Mouse (Mus musculus): ENCODE measurements around the gene Cables2. TPM values are rescaled to one million over a fixed set of nuclear protein-coding genes. Genes with fewer than 3 reads are reported as not detected.

Gene Cables2
- polyA plus RNA-seq, 1 experiment from 2014 or later, result 18.5 TPM

DNA sequence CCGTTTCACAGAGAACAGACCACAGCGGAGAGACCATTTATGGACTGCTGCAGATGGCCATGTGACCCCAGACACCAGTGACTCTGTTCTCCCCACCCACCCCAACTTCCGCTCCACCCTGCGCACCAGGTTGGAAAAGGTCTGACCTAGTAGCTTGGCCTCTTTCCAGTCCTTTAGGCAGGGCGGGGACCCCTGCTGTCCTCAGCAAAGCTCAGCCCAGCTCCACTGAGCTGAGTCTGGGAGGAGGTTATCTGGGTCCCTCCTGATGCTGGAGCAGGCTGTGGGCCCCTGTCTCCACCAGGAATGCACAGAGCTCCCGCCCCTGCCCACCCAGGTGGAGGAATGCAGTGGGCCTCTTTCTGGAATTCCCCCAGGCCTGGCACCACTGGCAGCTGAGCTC, 38.3 kb downstream of the Cables2 start:
- Histone ChIP-seq H3K27me3 (replicated peaks; ENCODE audit: control insufficient read depth, insufficient read depth, low read length) (no peaks in the 10 kb centered on the region), H3K4me3 (replicated peaks; ENCODE audit: low read length) (no peak overlapping the region), H3K9me3 (ENCODE audit: control insufficient read depth, low read length) (no peaks in the 10 kb centered on the region), H3K4me1 (replicated peaks; ENCODE audit: control insufficient read depth, insufficient read depth, low read length) (no peaks in the 10 kb centered on the region), H3K4me2 (ENCODE audit: low read length) (no peak overlapping the region), H3K36me3 (ENCODE audit: control insufficient read depth, insufficient read depth) (no peaks in the 10 kb centered on the region), H3K9ac (replicated peaks; ENCODE audit: low read depth, low read length) (no peak overlapping the region), H3K27ac (ENCODE audit: low read length) (no peak overlapping the region)
- no peak for ATAC-seq
- WGBS, result 52% methylated on average over 6 of the region's 6 CpGs

DNA sequence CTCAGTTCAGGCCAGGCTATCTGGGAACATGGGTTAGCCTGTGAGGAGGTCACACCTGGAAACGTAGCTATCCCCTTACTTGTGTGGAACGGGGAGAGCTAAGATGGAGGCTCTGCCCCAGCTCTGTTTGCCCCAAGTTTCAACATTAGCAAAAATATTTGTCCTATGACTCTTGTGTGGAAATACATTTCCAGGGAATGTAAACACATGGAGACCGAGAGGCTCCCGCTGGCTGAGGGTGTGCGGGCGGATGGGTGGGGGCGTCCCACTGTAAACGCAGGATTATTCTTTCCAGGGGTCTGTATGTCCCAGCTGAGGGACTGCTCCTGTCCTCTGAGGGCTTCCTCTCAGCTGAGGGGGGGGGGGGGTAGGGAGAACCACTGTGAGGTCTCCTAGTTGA, 38.9 kb downstream of the Cables2 start:
- H3K9me3 ChIP-seq (ENCODE audit: control insufficient read depth, low read length), result no peaks in the 10 kb centered on the region
- WGBS, result 93% methylated on average over 8 of the region's 8 CpGs
- H3K4me3 ChIP-seq (replicated peaks; ENCODE audit: low read length), result no peak overlapping the region
- no peak overlapping the region for H3K9ac ChIP-seq (replicated peaks; ENCODE audit: low read depth, low read length)
- H3K27ac ChIP-seq (ENCODE audit: low read length), result no peak overlapping the region
- H3K4me2 ChIP-seq (ENCODE audit: low read length), result no peak overlapping the region
- ATAC-seq, result no peak
- no peaks in the 10 kb centered on the region for H3K36me3 ChIP-seq (ENCODE audit: control insufficient read depth, insufficient read depth)
- H3K27me3 ChIP-seq (replicated peaks; ENCODE audit: control insufficient read depth, insufficient read depth, low read length), result no peaks in the 10 kb centered on the region
- no peaks in the 10 kb centered on the region for H3K4me1 ChIP-seq (replicated peaks; ENCODE audit: control insufficient read depth, insufficient read depth, low read length)

DNA sequence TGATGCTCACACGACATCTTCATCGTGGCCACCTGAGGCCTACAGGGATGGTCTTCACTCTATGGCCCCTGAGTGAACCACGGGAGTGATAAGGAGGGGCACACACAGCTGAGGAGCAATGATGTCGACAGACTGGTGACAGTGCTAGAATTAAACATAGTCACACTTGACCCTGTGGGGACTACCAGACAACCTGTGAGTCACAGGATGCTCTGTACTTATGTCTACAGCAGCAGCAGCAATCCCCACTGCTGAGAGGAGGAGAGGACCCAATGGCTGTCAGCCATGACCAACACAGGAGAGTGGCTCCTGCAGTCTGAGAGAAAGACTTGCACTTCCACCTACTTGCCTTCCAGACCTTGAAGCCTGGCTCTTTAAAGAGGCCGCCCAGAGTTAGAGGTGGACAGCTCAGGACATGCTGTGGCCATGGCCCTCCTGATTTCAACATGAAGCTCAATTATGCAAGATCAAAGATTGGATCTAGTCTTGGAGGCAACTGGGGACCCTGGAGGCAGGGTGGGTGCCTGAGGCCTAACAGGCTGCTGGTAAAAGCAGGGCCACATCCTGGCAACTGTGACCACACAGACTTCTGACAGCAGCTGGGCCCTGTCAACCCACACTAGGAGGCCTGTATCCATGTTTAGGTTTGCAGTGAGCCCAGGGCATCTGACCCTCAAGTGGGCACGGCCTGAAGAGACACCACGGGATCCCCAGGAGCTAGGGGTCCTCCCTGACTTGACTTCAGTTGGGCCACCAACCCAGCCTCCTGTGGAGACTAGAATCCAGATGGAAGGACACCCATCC, 40.0 kb downstream of the Cables2 start:
- H3K4me3 ChIP-seq (replicated peaks; ENCODE audit: low read length), result no peak overlapping the region
- no peaks in the 10 kb centered on the region for H3K9me3 ChIP-seq (ENCODE audit: control insufficient read depth, low read length)
- H3K4me1 ChIP-seq (replicated peaks; ENCODE audit: control insufficient read depth, insufficient read depth, low read length), result no peaks in the 10 kb centered on the region; the same call in 1 of the 2 replicates
- H3K27ac ChIP-seq (ENCODE audit: low read length), result no peak overlapping the region
- WGBS, result 91% methylated on average over 7 of the region's 7 CpGs
- H3K4me2 ChIP-seq (ENCODE audit: low read length), result no peak overlapping the region
- no peaks in the 10 kb centered on the region for H3K36me3 ChIP-seq (ENCODE audit: control insufficient read depth, insufficient read depth)
- no peaks in the 10 kb centered on the region for H3K27me3 ChIP-seq (replicated peaks; ENCODE audit: control insufficient read depth, insufficient read depth, low read length)
- no peak for ATAC-seq
- no peak overlapping the region for H3K9ac ChIP-seq (replicated peaks; ENCODE audit: low read depth, low read length)

DNA sequence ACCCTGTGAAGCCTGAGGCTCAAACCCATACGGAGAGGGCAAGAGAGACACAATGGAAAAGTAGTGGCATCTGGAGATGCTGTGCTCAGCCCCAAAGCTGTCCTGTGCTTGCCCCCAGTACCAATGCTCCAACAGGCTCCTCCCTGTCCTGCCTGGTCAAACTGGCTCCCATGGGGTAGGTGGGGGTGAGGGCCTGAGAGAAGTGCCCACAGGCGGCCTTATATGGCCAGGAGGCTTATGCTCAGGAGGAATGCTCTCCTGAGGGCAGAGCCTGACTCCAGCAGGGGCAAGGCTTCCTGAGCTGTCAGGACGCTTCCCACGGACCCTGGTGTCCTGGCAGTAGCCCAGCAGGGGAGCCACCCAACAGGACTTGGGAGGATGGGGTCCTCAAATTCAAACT, 42.8 kb downstream of the Cables2 start:
- Histone ChIP-seq H3K36me3 (ENCODE audit: control insufficient read depth, insufficient read depth) (no peaks in the 10 kb centered on the region), H3K9me3 (ENCODE audit: control insufficient read depth, low read length) (no peaks in the 10 kb centered on the region), H3K4me1 (replicated peaks; ENCODE audit: control insufficient read depth, insufficient read depth, low read length) (peaks cover 16% of the 10 kb centered on the region), H3K27me3 (replicated peaks; ENCODE audit: control insufficient read depth, insufficient read depth, low read length) (no peaks in the 10 kb centered on the region; the same call in 1 of the 2 replicates), H3K27ac (ENCODE audit: low read length) (no peak overlapping the region), H3K4me3 (replicated peaks; ENCODE audit: low read length) (no peak overlapping the region), H3K9ac (replicated peaks; ENCODE audit: low read depth, low read length) (no peak overlapping the region), H3K4me2 (ENCODE audit: low read length) (no peak overlapping the region)
- ATAC-seq, result no peak
- WGBS, result 50% methylated on average over 4 of the region's 4 CpGs

DNA sequence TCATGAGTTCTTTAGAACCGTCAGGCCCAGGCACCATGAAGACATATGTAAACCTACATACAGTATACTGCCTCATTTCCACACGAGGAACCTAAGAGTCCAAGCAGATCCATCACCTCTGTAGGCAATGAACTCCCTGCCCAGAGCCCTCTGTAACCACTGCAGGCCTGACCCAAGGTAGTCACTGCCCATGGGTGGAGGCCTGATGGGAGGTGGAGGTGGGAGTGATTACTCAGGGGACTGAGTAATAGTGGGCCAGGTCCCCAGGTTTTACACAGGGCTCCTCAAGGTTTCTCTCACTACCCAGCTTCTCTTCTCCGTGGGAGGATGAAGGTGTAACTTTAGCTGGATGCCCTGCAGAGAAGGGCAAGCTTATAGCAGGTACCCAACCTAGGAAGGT, 44.2 kb downstream of the Cables2 start:
- Histone ChIP-seq H3K4me2 (ENCODE audit: low read length) (no peak overlapping the region), H3K9ac (replicated peaks; ENCODE audit: low read depth, low read length) (no peak overlapping the region), H3K4me1 (replicated peaks; ENCODE audit: control insufficient read depth, insufficient read depth, low read length) (peaks cover 23% of the 10 kb centered on the region), H3K27ac (ENCODE audit: low read length) (no peak overlapping the region), H3K4me3 (replicated peaks; ENCODE audit: low read length) (no peak overlapping the region), H3K27me3 (replicated peaks; ENCODE audit: control insufficient read depth, insufficient read depth, low read length) (no peaks in the 10 kb centered on the region; the same call in none of the 2 replicates), H3K36me3 (ENCODE audit: control insufficient read depth, insufficient read depth) (no peaks in the 10 kb centered on the region), H3K9me3 (ENCODE audit: control insufficient read depth, low read length) (no peaks in the 10 kb centered on the region)
- no peak for ATAC-seq
- WGBS, result 79% methylated on average over 3 of the region's 3 CpGs

DNA sequence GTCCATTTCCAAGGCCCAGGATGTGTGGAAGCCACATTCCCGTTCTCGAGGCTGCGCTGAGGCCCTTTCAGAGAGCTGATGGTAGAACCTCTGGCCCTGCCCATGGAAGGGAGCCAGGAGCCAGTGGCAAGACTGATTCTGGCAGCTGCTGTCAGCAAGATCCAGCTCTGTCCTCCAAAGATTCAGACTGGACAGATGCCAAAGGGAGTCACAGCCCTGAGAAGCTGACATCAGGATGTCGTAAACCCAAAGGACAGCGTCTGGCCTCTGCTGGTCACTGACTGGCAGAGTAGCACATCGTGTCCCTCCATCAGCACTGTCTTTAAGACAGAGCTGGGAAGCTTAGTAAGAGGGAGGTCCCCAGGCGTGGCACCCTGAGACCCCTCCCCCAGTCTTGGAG, 44.7 kb downstream of the Cables2 start:
- no peak for ATAC-seq
- Histone ChIP-seq H3K4me2 (ENCODE audit: low read length) (no peak overlapping the region), H3K4me1 (replicated peaks; ENCODE audit: control insufficient read depth, insufficient read depth, low read length) (peaks cover 23% of the 10 kb centered on the region), H3K9me3 (ENCODE audit: control insufficient read depth, low read length) (no peaks in the 10 kb centered on the region), H3K27me3 (replicated peaks; ENCODE audit: control insufficient read depth, insufficient read depth, low read length) (no peaks in the 10 kb centered on the region; the same call in none of the 2 replicates), H3K9ac (replicated peaks; ENCODE audit: low read depth, low read length) (no peak overlapping the region), H3K27ac (ENCODE audit: low read length) (no peak overlapping the region), H3K36me3 (ENCODE audit: control insufficient read depth, insufficient read depth) (no peaks in the 10 kb centered on the region), H3K4me3 (replicated peaks; ENCODE audit: low read length) (no peak overlapping the region)
- 66% methylated on average over 7 of the region's 7 CpGs for WGBS

DNA sequence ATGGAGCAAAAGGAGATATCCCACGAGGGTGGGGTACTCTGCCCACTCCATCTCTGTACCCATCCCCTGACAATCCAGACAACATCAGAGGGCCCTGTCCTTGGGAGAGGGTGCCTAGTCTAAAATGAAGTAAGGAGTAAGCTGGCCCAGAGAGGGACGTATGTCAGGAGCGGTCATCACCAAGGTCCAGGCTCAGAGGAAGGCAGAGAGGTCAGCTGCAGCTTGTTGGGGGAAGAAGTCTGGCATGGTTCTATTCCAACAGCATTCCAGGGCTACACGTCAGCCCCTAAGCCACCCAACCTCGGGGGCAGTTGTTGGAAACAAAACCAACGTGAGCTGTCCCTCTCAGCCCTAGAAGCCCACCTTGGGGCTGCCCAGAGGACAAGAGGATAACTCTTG, 45.2 kb downstream of the Cables2 start:
- H3K36me3 ChIP-seq (ENCODE audit: control insufficient read depth, insufficient read depth), result no peaks in the 10 kb centered on the region
- WGBS, result 67% methylated on average over 6 of the region's 6 CpGs
- H3K27ac ChIP-seq (ENCODE audit: low read length), result no peak overlapping the region
- H3K9me3 ChIP-seq (ENCODE audit: control insufficient read depth, low read length), result no peaks in the 10 kb centered on the region
- no peaks in the 10 kb centered on the region; the same call in none of the 2 replicates for H3K27me3 ChIP-seq (replicated peaks; ENCODE audit: control insufficient read depth, insufficient read depth, low read length)
- no peak for ATAC-seq
- H3K4me1 ChIP-seq (replicated peaks; ENCODE audit: control insufficient read depth, insufficient read depth, low read length), result peaks cover 23% of the 10 kb centered on the region
- no peak overlapping the region for H3K9ac ChIP-seq (replicated peaks; ENCODE audit: low read depth, low read length)
- no peak overlapping the region for H3K4me3 ChIP-seq (replicated peaks; ENCODE audit: low read length)
- H3K4me2 ChIP-seq (ENCODE audit: low read length), result no peak overlapping the region

DNA sequence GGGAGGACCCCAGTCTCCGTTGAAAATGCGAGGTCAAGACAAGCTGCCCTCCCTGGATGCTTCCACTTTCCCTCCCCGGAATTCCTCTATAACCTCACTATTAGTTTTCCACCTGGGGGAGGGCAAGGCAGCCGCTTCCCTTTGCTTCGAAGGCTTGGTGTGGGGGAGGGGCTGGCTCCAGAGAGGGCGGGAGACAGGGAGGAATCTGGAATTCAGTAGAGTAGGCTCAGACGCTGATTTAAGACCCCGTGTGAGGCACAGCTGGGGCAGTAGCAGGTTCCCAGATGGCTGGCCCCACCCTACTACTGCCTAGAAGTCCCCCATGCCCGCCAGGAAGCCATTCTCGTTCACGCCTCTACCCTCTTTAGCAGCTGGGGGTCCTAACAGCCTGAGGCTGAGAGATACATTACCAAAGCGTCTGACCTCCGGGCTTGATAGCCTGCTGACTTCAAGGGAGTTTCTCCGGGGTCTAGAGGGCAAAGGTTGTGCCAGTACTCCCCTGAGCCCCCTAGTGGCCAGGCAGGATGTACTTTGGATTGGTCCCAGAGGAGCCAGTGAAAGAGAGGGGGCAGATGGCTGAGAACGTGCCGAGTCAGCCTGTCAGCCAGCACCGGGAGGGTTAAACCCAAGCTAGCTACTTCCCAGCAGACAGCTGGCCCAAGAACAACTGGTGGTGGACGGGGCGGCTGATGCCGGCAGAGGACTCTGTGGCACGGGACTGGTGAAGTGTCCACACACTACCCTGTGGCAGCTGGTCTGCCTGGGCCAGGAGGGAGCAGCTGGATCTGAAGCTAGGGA, 45.8 kb downstream of the Cables2 start:
- 2% methylated on average over 21 of the region's 21 CpGs for WGBS
- H3K27me3 ChIP-seq (replicated peaks; ENCODE audit: control insufficient read depth, insufficient read depth, low read length), result no peaks in the 10 kb centered on the region; the same call in none of the 2 replicates
- H3K27ac ChIP-seq (ENCODE audit: low read length), result no peak overlapping the region
- ATAC-seq, result peak; percentile 50
- H3K9me3 ChIP-seq (ENCODE audit: control insufficient read depth, low read length), result no peaks in the 10 kb centered on the region
- no peak overlapping the region for H3K4me3 ChIP-seq (replicated peaks; ENCODE audit: low read length)
- peak overlapping the region; percentile 21 for H3K4me2 ChIP-seq (ENCODE audit: low read length)
- H3K36me3 ChIP-seq (ENCODE audit: control insufficient read depth, insufficient read depth), result no peaks in the 10 kb centered on the region
- H3K9ac ChIP-seq (replicated peaks; ENCODE audit: low read depth, low read length), result no peak overlapping the region; the same call in 1 of the 2 replicates
- peaks cover 23% of the 10 kb centered on the region for H3K4me1 ChIP-seq (replicated peaks; ENCODE audit: control insufficient read depth, insufficient read depth, low read length)

DNA sequence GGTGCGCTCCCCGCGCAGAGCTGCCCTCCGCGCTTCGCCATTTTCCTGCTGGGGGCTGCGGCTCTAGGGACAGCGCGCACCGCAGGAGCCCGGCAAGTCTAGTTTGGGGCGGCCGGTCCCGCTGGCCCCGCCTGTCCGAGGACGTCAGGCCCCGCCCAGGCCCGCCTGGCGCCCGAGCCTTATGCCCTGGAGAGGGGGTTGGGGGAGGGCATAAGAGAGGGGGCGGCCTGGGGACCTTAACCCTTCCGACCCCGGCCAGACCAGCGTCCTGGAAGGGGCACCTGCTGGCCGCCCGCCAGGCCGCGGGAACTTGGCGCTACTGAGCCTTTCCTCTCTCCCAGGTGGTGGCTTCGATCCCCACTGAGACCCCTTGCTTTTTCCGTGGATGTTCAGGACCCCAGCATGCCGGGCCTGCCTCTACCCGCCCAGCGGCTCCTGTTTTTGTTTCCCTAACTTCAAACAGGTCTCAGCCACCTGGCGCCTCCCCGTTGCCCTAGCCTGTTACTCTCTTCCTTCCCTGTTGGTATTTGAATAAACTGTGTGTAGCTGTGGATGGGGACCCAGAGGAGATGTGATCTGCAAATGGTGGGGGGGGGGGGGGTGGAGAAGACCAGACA, 47.4 kb downstream of the Cables2 start, which contains the start of gene Lama5:
TSS of gene Lama5 (minus strand) at position 98 of the 617 bp plus-strand sequence.
- no peaks in the 10 kb centered on the region for H3K9me3 ChIP-seq (ENCODE audit: control insufficient read depth, low read length)
- peak within 1 kb of the TSS; percentile 100 for H3K4me2 ChIP-seq (ENCODE audit: low read length)
- peaks cover 27% of the 10 kb centered on the region for H3K4me1 ChIP-seq (replicated peaks; ENCODE audit: control insufficient read depth, insufficient read depth, low read length)
- peak within 1 kb of the TSS; percentile 63 for H3K4me3 ChIP-seq (replicated peaks; ENCODE audit: low read length)
- H3K27ac ChIP-seq (ENCODE audit: low read length), result no peak within 1 kb of the TSS
- WGBS, result under 1% methylated on average over 31 of the region's 37 CpGs
- H3K36me3 ChIP-seq (ENCODE audit: control insufficient read depth, insufficient read depth), result no peaks in the 10 kb centered on the region
- peak within 1 kb of the TSS; percentile 66 for H3K9ac ChIP-seq (replicated peaks; ENCODE audit: low read depth, low read length)
- no peaks in the 10 kb centered on the region; the same call in none of the 2 replicates for H3K27me3 ChIP-seq (replicated peaks; ENCODE audit: control insufficient read depth, insufficient read depth, low read length)
- peak; percentile 73 for ATAC-seq
